Comparison of ENCODE assay signal across 25 mouse cellular contexts in genomic region chr12:107949416-107949815, GRCm38 (mm10).
"Had no signal": no experiment of that assay in that cellular context is flagged by ENCODE, and none has a peak within 500 bp of the region (broad histone marks: within the 10 kb centered on the region; RNA-seq: fewer than 3 reads in every experiment).

No protein-coding gene starts in this region.

- H3K9me3 ChIP-seq: heart, embryonic 10.5 days; heart, embryonic 12.5 days; hindbrain, embryonic 10.5 days; hindbrain, embryonic 12.5 days; kidney, embryonic 15.5 days; limb, embryonic 10.5 days; limb, embryonic 12.5 days; liver, embryonic 13.5 days had no signal

- H3K4me1 ChIP-seq: liver, embryonic 13.5 days had no signal

- H3K4me2 ChIP-seq: heart, embryonic 12.5 days; hindbrain, embryonic 12.5 days; hindbrain, embryonic 14.5 days; kidney, embryonic 15.5 days; limb, embryonic 12.5 days; liver, embryonic 11.5 days; liver, embryonic 13.5 days had no signal

- DNase-seq: gastrocnemius, adult 2 months; gastrocnemius, postnatal 10 days; gastrocnemius, postnatal 25 days; heart, adult 18-20 months; heart, postnatal 10 days; heart, postnatal 4 days; kidney, adult 2 months; kidney, adult 9 months; kidney, postnatal 10 days; kidney, postnatal 25 days; kidney, postnatal 4 days; liver; liver, embryonic 13.5 days had no signal

- ATAC-seq: hindbrain, embryonic 16.5 days had no signal

- H3K4me3 ChIP-seq: gastrocnemius, adult 2 months; heart, embryonic 10.5 days; heart, embryonic 12.5 days; hindbrain, embryonic 10.5 days; hindbrain, embryonic 12.5 days; kidney, embryonic 15.5 days; layer of hippocampus, adult 2 months; left cerebral cortex, adult 2 months; limb, embryonic 10.5 days; limb, embryonic 12.5 days; liver, embryonic 13.5 days had no signal

- H3K9ac ChIP-seq: heart, embryonic 12.5 days; hindbrain, embryonic 12.5 days; hindbrain, embryonic 14.5 days; kidney, embryonic 15.5 days; limb, embryonic 12.5 days; liver, embryonic 13.5 days had no signal

- H3K36me3 ChIP-seq: heart, embryonic 10.5 days; heart, embryonic 12.5 days; hindbrain, embryonic 12.5 days; kidney, embryonic 15.5 days; liver, embryonic 13.5 days had no signal

- H3K27ac ChIP-seq: gastrocnemius, adult 2 months; heart, embryonic 10.5 days; hindbrain, embryonic 10.5 days; hindbrain, embryonic 12.5 days; hindbrain, embryonic 14.5 days; kidney, embryonic 15.5 days; left cerebral cortex, adult 2 months; limb, embryonic 10.5 days; limb, embryonic 12.5 days; liver, embryonic 13.5 days had no signal

- H3K27me3 ChIP-seq: heart, embryonic 12.5 days; hindbrain, embryonic 12.5 days; kidney, embryonic 15.5 days; limb, embryonic 12.5 days; liver, embryonic 13.5 days had no signal
